Mouse (Mus musculus) myocyte (in vitro differentiated cells): ENCODE results near the gene Mtfr1l.

Experiments used
- CEBPB ChIP-seq: IDR thresholded peaks from 2 replicates; pipeline ENCODE4 v1.6.1; 2011; ENCODE audit warnings: mild to moderate bottlenecking, moderate library complexity; ENCODE audit not compliant: poor library complexity, insufficient read depth, severe bottlenecking
- E2F4 ChIP-seq: IDR thresholded peaks from one replicate; pipeline ENCODE4 v1.6.1; 2011; ENCODE audit warnings: mild to moderate bottlenecking, control low read depth, moderate library complexity; ENCODE audit not compliant: insufficient read depth
- MAX ChIP-seq: IDR thresholded peaks from one replicate; pipeline ENCODE4 v1.6.1; 2011; ENCODE audit warnings: low read depth, mild to moderate bottlenecking, control low read depth
- MYOD1 ChIP-seq, 3 experiments: IDR thresholded peaks; one replicate each; pipeline ENCODE4 v1.6.1; 2011; ENCODE audit warnings: control low read depth in 2 of 3, low read depth in 2 of 3, mild to moderate bottlenecking in 2 of 3, moderate library complexity in 1 of 3; ENCODE audit not compliant: insufficient read length in 2 of 3, control insufficient read depth in 1 of 3
- MYOG ChIP-seq, 3 experiments: IDR thresholded peaks; one replicate each; pipeline ENCODE4 v1.6.1; 2011; ENCODE audit warnings: control low read depth in 2 of 3, low read depth in 2 of 3, mild to moderate bottlenecking in 2 of 3; ENCODE audit not compliant: insufficient read length in 2 of 3, control insufficient read depth in 1 of 3, insufficient read depth in 1 of 3
- POLR2A ChIP-seq: IDR thresholded peaks from one replicate; pipeline ENCODE4 v1.6.1; 2011; ENCODE audit warnings: low read depth, mild to moderate bottlenecking, control low read depth, moderate library complexity; ENCODE audit not compliant: insufficient read length
- POLR2AphosphoS2 ChIP-seq: IDR thresholded peaks from one replicate; pipeline ENCODE4 v1.6.1; 2011; ENCODE audit warnings: low read depth, control low read depth; ENCODE audit not compliant: insufficient read length
- REST ChIP-seq: IDR thresholded peaks from one replicate; pipeline ENCODE4 v1.6.1; 2011; ENCODE audit warnings: mild to moderate bottlenecking, control low read depth, moderate library complexity; ENCODE audit not compliant: insufficient read depth, insufficient read length
- SRF ChIP-seq: IDR thresholded peaks from one replicate; pipeline ENCODE4 v1.6.1; 2011; ENCODE audit warnings: low read depth; ENCODE audit not compliant: control insufficient read depth, insufficient read length
- TCF12 ChIP-seq: IDR thresholded peaks from one replicate; pipeline ENCODE4 v1.6.1; 2011; ENCODE audit warnings: mild to moderate bottlenecking, control low read depth; ENCODE audit not compliant: poor library complexity, insufficient read depth, severe bottlenecking
- TCF3 ChIP-seq: IDR thresholded peaks from one replicate; pipeline ENCODE4 v1.6.1; 2011; ENCODE audit warnings: low read depth, control low read depth; ENCODE audit not compliant: insufficient read length
- USF1 ChIP-seq: IDR thresholded peaks from one replicate; pipeline ENCODE4 v1.6.1; 2011; ENCODE audit warnings: low read depth, mild to moderate bottlenecking, control low read depth, moderate library complexity

DNA sequence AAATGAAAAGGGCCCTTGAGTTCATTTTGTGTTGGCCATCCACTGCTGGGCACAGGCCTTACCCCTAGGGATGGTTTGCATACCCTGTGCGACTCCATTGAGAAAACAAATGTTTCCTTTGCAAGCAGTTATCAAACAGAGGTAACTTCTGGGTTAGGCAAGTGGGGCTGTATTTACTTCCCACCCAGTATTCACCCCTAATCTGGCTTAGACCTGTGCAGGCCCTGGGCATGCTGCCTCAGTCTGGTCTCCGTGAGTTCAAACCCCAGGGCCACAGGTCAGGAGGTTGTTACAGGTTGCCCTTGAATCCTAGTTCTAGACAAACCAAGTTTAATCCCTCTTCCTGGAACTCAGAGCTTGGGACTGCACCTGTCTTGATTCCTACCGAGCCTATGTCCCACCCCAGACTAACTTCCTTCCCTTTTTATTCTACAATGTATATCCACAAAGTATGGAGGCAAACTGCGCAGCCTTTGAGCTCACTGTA, 29.8 kb downstream of the Mtfr1l start:
- TF ChIP-seq REST (no peak), POLR2A (no peak), TCF12 (no peak), MYOG (IDR thresholded peaks at IDR 0.05; ENCODE audit: control insufficient read depth in 1 of 3, insufficient read depth in 1 of 3, insufficient read length in 2 of 3, low read depth in 2 of 3) (no peak), USF1 (no peak), POLR2AphosphoS2 (no peak), CEBPB (no peak), MYOD1 (IDR thresholded peaks at IDR 0.05; ENCODE audit: control insufficient read depth in 1 of 3, insufficient read length in 2 of 3, low read depth in 2 of 3) (no peak), TCF3 (no peak), MAX (no peak), E2F4 (no peak), SRF (no peak)
